Mouse (Mus musculus): Measurements from ENCODE around the gene Hdac5.

GRCm38 (mm10) chr11:102184253-102184645 lies 45.7 kb downstream of the Hdac5 start:
- no peak for TF ChIP-seq CTCF (IDR thresholded peaks at IDR 0.05; ENCODE audit: control insufficient read depth, insufficient read depth, insufficient replicate concordance, low read depth, low read length)
- TF ChIP-seq POLR2A (IDR thresholded peaks at IDR 0.05; ENCODE audit: control insufficient read depth, low read depth, low read length) = no peak
